Mouse (Mus musculus) heart, embryonic 11.5 days (tissue): ENCODE measurements around the gene Clip3. TPM values are rescaled to one million over a fixed set of nuclear protein-coding genes. Genes with fewer than 3 reads are reported as not detected.

Experiments
- ATAC-seq: fragments of 200-750 bp; cut with Nextera tagmentation; replicated peaks from 2 replicates; pipeline ENCODE4 v1.8.0; 2017; ENCODE audit warnings: moderate library complexity; ENCODE audit not compliant: insufficient number of reproducible peaks, low FRiP score, low TSS enrichment
- H3K27ac ChIP-seq: fragments of 300-500 bp; sonication (generic); 2 replicates; pipeline ENCODE4 v1.5.1; 2014; ENCODE audit warnings: mild to moderate bottlenecking, low read depth, low read length
- H3K27me3 ChIP-seq: fragments of 300-500 bp; sonication (generic); 2 replicates; pipeline ENCODE4 v1.6.1; 2014; ENCODE audit warnings: mild to moderate bottlenecking, low read length, mixed read lengths; ENCODE audit not compliant: control insufficient read depth, insufficient read depth
- H3K36me3 ChIP-seq: fragments of 300-500 bp; sonication (generic); 2 replicates; pipeline ENCODE4 v1.6.1; 2014; ENCODE audit warnings: mild to moderate bottlenecking, low read length, moderate library complexity, mixed read lengths; ENCODE audit not compliant: control insufficient read depth, insufficient read depth
- H3K4me1 ChIP-seq: fragments of 300-500 bp; sonication (generic); 2 replicates; pipeline ENCODE4 v1.6.1; 2014; ENCODE audit warnings: low read length; ENCODE audit not compliant: control insufficient read depth, insufficient read depth
- H3K4me2 ChIP-seq: fragments of 300-500 bp; sonication (generic); 2 replicates; pipeline ENCODE4 v1.6.1; 2014; ENCODE audit warnings: mild to moderate bottlenecking, moderate library complexity
- H3K4me3 ChIP-seq: fragments of 300-500 bp; sonication (generic); 2 replicates; pipeline ENCODE4 v1.5.1; 2014; ENCODE audit warnings: low read depth, low read length
- H3K9ac ChIP-seq: fragments of 300-500 bp; sonication (generic); 2 replicates; pipeline ENCODE4 v1.6.1; 2014; ENCODE audit warnings: mild to moderate bottlenecking, low read depth, low read length, moderate library complexity
- H3K9me3 ChIP-seq: fragments of 300-500 bp; sonication (generic); replicated peaks from 2 replicates; pipeline ENCODE4 v1.6.1; 2016; ENCODE audit warnings: low read length; ENCODE audit not compliant: control insufficient read depth
- WGBS: fragments of 180-500 bp; shearing (Covaris S2); extraction: QIAGEN DNeasy Blood & Tissue Kit; methylation state at CpG from one replicate; pipeline ENCODE4 v1.1.7; 2014; ENCODE audit not compliant: insufficient replicate concordance; 5-methylcytosine and 5-hydroxymethylcytosine counted together
- polyA plus RNA-seq: library from polyadenylated mRNA; unstranded; fragments of >200 nt; fragmentation: Nextera tagmentation; extraction: Ambion mirVana; gene quantifications from 2 replicates; pipeline ENCODE4 v1.2.1, GENCODE M21; 2014

Clip3 gene
- polyA plus RNA-seq, 1 experiment from 2014 or later: 22.1 TPM

- no peak overlapping the region for H3K4me2 ChIP-seq
- no peaks in the 10 kb centered on the region for H3K27me3 ChIP-seq
- H3K4me1 ChIP-seq: peaks cover 14% of the 10 kb centered on the region
- no peak overlapping the region for H3K27ac ChIP-seq
- H3K36me3 ChIP-seq: no peaks in the 10 kb centered on the region
- H3K9ac ChIP-seq: no peak overlapping the region
- no peaks in the 10 kb centered on the region for H3K9me3 ChIP-seq
- no peak overlapping the region for H3K4me3 ChIP-seq
- ATAC-seq: no peak
- WGBS: 93% methylated on average over 3 of the region's 3 CpGs
These were observed 26.6 kb downstream of the Clip3 start for GRCm38 (mm10) chr7:30318142-30318541.

GRCm38 (mm10) chr7:30320946-30321345, 29.4 kb downstream of the Clip3 start:
- peak overlapping the region; percentile 94 for H3K4me2 ChIP-seq
- H3K4me1 ChIP-seq: peaks cover 8% of the 10 kb centered on the region
- H3K27me3 ChIP-seq: no peaks in the 10 kb centered on the region
- peak overlapping the region; percentile 84 for H3K4me3 ChIP-seq
- H3K27ac ChIP-seq: no peak overlapping the region
- no peak for ATAC-seq
- H3K36me3 ChIP-seq: no peaks in the 10 kb centered on the region
- no peak overlapping the region; the same call in 1 of the 2 replicates for H3K9ac ChIP-seq
- H3K9me3 ChIP-seq: no peaks in the 10 kb centered on the region
- WGBS: 83% methylated on average over 2 of the region's 2 CpGs

GRCm38 (mm10) chr7:30321539-30322284, 30.2 kb downstream of the Clip3 start, which contains the start of gene E130208F15Rik:
E130208F15Rik (plus strand) TSS chr7:30321740.
- Histone ChIP-seq H3K4me3 (peak within 1 kb of the TSS; percentile 84), H3K27me3 (no peaks in the 10 kb centered on the region), H3K4me2 (peak within 1 kb of the TSS; percentile 94), H3K36me3 (no peaks in the 10 kb centered on the region), H3K9me3 (no peaks in the 10 kb centered on the region), H3K9ac (peak within 1 kb of the TSS; percentile 93), H3K4me1 (peaks cover 8% of the 10 kb centered on the region), H3K27ac (peak within 1 kb of the TSS; percentile 91)
- under 1% methylated on average over 63 of the region's 63 CpGs for WGBS
- ATAC-seq: peak; percentile 75

GRCm38 (mm10) chr7:30322285-30322667, 30.7 kb downstream of the Clip3 start:
- Histone ChIP-seq H3K27ac (peak overlapping the region; percentile 91), H3K9ac (peak overlapping the region; percentile 93), H3K27me3 (no peaks in the 10 kb centered on the region), H3K4me3 (peak overlapping the region; percentile 84), H3K9me3 (no peaks in the 10 kb centered on the region), H3K4me2 (peak overlapping the region; percentile 94), H3K4me1 (peaks cover 8% of the 10 kb centered on the region), H3K36me3 (no peaks in the 10 kb centered on the region)
- ATAC-seq: peak; percentile 98
- WGBS: under 1% methylated on average over 20 of the region's 20 CpGs

- no peaks in the 10 kb centered on the region for H3K9me3 ChIP-seq
- peak overlapping the region; percentile 76 for H3K9ac ChIP-seq
- ATAC-seq: no peak
- H3K4me3 ChIP-seq: peak overlapping the region; percentile 84
- H3K4me1 ChIP-seq: peaks cover 8% of the 10 kb centered on the region
- H3K36me3 ChIP-seq: no peaks in the 10 kb centered on the region
- H3K4me2 ChIP-seq: peak overlapping the region; percentile 94
- H3K27me3 ChIP-seq: no peaks in the 10 kb centered on the region
- 31% methylated on average over 6 of the region's 6 CpGs for WGBS
- peak overlapping the region; percentile 91 for H3K27ac ChIP-seq
These were observed 31.3 kb downstream of the Clip3 start for GRCm38 (mm10) chr7:30322865-30323264.

- Histone ChIP-seq H3K4me1 (peaks cover 8% of the 10 kb centered on the region), H3K27me3 (no peaks in the 10 kb centered on the region), H3K9ac (peak within 1 kb of the TSS; percentile 76), H3K4me3 (peak within 1 kb of the TSS; percentile 84), H3K9me3 (no peaks in the 10 kb centered on the region), H3K27ac (peak within 1 kb of the TSS; percentile 91), H3K36me3 (no peaks in the 10 kb centered on the region), H3K4me2 (peak within 1 kb of the TSS; percentile 94)
- no peak for ATAC-seq
- WGBS: 72% methylated on average over 3 of the region's 3 CpGs
These were observed 32.3 kb downstream of the Clip3 start, which contains the start of gene Sdhaf1 for GRCm38 (mm10) chr7:30323795-30324194. Sdhaf1 (minus strand) TSS chr7:30323895.

- Histone ChIP-seq H3K4me2 (no peak overlapping the region), H3K4me1 (peaks cover 8% of the 10 kb centered on the region), H3K36me3 (no peaks in the 10 kb centered on the region), H3K27me3 (no peaks in the 10 kb centered on the region), H3K4me3 (no peak overlapping the region), H3K9me3 (no peaks in the 10 kb centered on the region), H3K27ac (no peak overlapping the region), H3K9ac (no peak overlapping the region)
- WGBS: 69% methylated on average over 5 of the region's 5 CpGs
- no peak for ATAC-seq
These were observed 32.9 kb downstream of the Clip3 start for GRCm38 (mm10) chr7:30324300-30324944.

- no peaks in the 10 kb centered on the region for H3K9me3 ChIP-seq
- no peak overlapping the region for H3K4me2 ChIP-seq
- no peaks in the 10 kb centered on the region for H3K27me3 ChIP-seq
- peaks cover 8% of the 10 kb centered on the region for H3K4me1 ChIP-seq
- no peak for ATAC-seq
- H3K9ac ChIP-seq: no peak overlapping the region
- no peak overlapping the region for H3K27ac ChIP-seq
- 35% methylated on average over 2 of the region's 2 CpGs for WGBS
- no peak overlapping the region for H3K4me3 ChIP-seq
- no peaks in the 10 kb centered on the region for H3K36me3 ChIP-seq
These were observed 33.8 kb downstream of the Clip3 start for GRCm38 (mm10) chr7:30325364-30325763.
